Mouse (Mus musculus) MEL (cell line): Measurements from ENCODE around the gene Myf5.

Experiments used
- JUND ChIP-seq: IDR thresholded peaks from 2 replicates; pipeline ENCODE4 v1.6.1; 2011; ENCODE audit warnings: low read depth, mild to moderate bottlenecking, improper control_type of control experiment, low read length
- POLR2A ChIP-seq, 2 experiments: IDR thresholded peaks; 2 replicates each; pipeline ENCODE4 v1.6.1; 2011 to 2012; ENCODE audit warnings: low read length in 2 of 2, mild to moderate bottlenecking in 2 of 2, control low read depth in 1 of 2, improper control_type of control experiment in 1 of 2, low read depth in 1 of 2, moderate library complexity in 1 of 2; ENCODE audit not compliant: control insufficient read depth in 1 of 2, insufficient read depth in 1 of 2, poor library complexity in 1 of 2
- USF1 ChIP-seq: IDR thresholded peaks from 2 replicates; pipeline ENCODE4 v1.6.1; 2014; ENCODE audit warnings: low read depth, mild to moderate bottlenecking, inconsistent platforms, low read length, improper control_type of control experiment, moderate library complexity

GRCm38 (mm10) chr10:107436967-107437366 lies 49.0 kb downstream of the Myf5 start:
- TF ChIP-seq POLR2A (IDR thresholded peaks at IDR 0.05; ENCODE audit: control insufficient read depth in 1 of 2, insufficient read depth in 1 of 2, low read depth in 1 of 2, low read length in 2 of 2, poor library complexity in 1 of 2) (no peak), USF1 (no peak), JUND (no peak)
